Mouse (Mus musculus): ENCODE measurements around the gene Cenpt.

Gene Cenpt

GRCm38 (mm10) chr8:105853178-105853577, at the start of gene Cenpt:
Gene Cenpt, minus strand, starts transcription at chr8:105853278.
- DNase-seq (ENCODE audit: low read depth, low spot score): no peak

DNA sequence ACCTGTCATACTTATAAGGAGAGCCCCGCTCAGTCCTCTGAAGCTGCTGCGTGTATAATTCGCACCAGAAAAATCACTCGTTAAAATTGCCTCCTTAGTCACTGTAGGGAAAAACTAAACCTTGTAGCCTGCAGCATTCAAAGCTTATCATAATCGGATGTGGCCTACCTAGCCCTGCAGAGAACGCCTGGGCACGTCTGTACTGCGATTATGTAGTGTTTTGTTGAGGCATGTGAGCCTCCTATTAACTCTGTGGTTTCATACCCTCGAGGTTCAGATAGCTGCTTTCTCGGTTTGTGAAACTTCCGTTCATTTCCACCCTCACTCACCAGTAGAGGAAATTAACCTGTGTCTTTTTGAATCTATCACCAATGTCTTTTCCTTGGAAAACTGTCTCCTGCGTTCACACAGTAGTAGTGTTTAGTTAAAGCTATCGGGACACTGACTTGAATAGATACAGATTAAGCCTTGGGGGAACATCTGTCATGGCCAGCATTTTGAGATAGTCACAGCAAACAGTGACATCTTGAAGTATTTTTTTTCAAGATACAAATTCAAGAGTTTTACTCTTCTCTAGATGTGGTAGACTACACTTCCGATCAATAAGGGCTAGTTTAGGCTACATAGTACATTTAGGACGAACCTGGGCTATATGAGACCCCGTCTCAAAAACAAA, 48.0 kb upstream of the Cenpt start:
- no peak for DNase-seq (ENCODE audit: low read depth, low spot score)

DNA sequence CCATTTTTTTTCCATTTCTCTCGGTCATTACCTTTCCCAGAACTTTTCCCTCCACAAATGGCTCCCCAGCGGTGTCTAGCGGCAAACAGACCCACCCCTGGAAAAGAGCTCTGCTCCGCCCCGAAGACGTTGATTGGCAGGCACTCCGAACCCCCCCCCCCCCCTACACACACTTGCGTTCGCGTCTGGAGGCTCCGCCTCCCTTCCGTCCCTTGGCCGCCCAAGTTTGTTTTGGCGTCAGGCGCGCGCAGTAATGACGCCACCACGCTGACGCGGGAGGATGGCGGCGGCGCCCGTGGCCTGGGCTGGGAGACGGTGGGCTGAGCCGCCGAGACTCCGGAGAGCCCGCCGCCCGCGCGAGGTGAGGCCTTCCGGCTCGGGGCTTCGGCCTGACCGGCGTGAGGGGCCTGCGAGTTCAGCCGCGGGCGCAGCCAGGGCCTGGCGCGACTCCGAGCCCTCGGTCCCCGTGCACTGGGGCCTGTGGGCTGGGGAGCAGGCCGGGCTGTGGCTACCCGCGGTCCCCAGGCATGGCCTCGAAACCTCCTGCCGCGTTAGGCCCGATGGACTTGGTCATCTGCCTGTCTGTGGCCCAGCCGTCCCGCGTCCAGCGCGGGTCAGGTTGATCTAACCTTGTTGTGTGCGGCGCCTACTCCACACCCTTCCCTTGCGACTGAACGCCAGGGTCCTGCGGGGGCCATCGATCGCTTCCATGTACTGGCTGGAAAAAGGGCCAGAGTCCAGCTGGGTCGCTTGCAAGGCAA, 47.3 kb upstream of the Cenpt start, which contains the start of gene Pskh1:
Pskh1 (plus strand) TSS at position 262 of the 761 bp plus-strand sequence.
- DNase-seq (ENCODE audit: low read depth, low spot score): peak; percentile 96

GRCm38 (mm10) chr8:105897801-105898480, 44.9 kb upstream of the Cenpt start:
- DNase-seq (ENCODE audit: low read depth, low spot score): no peak

- peak; percentile 70 for DNase-seq (ENCODE audit: low read depth, low spot score)
Measured at GRCm38 (mm10) chr8:105893339-105893738, 40.3 kb upstream of the Cenpt start, which contains the start of gene Nrn1l. Gene Nrn1l, plus strand, starts transcription at chr8:105893567.

GRCm38 (mm10) chr8:105892432-105892831, 39.4 kb upstream of the Cenpt start:
- no peak for DNase-seq (ENCODE audit: low read depth, low spot score)

GRCm38 (mm10) chr8:105890870-105891269, 37.8 kb upstream of the Cenpt start:
- no peak for DNase-seq (ENCODE audit: low read depth, low spot score)

GRCm38 (mm10) chr8:105889756-105890465, 36.8 kb upstream of the Cenpt start:
- no peak for DNase-seq (ENCODE audit: low read depth, low spot score)

DNA sequence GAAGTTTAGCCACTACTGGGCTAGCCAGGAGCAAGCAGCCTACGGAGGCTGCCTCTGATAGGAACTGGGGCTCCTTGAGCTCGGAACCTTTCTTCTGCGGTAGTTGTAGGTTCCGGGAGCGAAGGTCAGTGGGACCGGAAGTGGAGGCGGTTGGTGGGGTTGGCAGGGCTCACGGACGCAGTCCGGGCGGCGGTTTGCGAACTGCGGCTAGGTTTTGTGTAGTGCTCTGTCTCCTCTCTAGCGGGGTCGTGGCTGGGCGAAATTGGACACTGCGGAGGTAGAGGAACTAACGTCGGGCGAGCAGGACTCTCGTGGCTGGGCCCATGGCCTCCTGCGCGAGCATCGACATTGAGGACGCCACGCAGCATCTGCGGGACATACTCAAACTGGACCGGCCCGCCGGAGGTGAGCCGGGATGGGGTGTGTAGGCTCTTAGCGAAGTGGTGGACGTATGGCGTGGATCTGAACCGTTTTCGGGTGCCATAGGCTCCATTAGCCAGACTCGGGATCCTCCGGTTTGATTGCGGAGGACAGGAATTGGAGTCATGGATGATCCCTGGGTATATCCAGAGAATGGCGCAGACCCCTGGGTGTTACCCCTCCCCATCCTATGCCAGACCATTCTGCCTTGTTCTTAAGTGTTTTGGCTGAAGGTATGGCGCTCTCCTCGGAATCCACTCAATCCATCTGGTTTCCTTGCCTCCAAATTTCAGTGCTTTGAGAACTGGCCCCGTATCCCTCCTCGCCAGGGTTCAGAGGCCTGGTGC, 27.9 kb upstream of the Cenpt start, which contains the start of gene Edc4:
Edc4 (plus strand) TSS at position 128 of the 767 bp plus-strand sequence.
- peak; percentile 90 for DNase-seq (ENCODE audit: low read depth, low spot score)

GRCm38 (mm10) chr8:105874301-105874700, 21.2 kb upstream of the Cenpt start:
- no peak for DNase-seq (ENCODE audit: low read depth, low spot score)

GRCm38 (mm10) chr8:105866364-105867029, 13.4 kb upstream of the Cenpt start:
- no peak for DNase-seq (ENCODE audit: low read depth, low spot score)

DNA sequence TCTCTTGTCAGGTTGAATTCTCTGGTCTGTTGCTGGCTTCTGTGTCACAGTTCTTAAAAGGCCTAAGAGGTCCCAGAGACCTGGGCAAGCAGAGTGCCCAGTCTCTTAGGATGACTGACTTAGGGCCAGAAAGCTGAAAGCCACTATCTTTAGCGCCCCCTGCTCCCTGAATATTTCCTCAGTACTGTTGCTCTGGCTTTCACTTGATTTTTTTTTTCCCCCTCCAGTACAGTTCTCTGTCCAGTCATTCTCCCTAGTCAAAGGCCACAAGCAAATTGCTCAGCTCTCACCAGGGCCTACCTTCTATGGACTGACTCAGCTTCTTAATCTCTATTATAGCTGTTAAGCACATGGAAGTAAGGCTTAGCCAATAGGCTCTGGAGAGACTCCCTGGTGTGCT, 8.9 kb upstream of the Cenpt start:
- no peak for DNase-seq (ENCODE audit: low read depth, low spot score)

DNA sequence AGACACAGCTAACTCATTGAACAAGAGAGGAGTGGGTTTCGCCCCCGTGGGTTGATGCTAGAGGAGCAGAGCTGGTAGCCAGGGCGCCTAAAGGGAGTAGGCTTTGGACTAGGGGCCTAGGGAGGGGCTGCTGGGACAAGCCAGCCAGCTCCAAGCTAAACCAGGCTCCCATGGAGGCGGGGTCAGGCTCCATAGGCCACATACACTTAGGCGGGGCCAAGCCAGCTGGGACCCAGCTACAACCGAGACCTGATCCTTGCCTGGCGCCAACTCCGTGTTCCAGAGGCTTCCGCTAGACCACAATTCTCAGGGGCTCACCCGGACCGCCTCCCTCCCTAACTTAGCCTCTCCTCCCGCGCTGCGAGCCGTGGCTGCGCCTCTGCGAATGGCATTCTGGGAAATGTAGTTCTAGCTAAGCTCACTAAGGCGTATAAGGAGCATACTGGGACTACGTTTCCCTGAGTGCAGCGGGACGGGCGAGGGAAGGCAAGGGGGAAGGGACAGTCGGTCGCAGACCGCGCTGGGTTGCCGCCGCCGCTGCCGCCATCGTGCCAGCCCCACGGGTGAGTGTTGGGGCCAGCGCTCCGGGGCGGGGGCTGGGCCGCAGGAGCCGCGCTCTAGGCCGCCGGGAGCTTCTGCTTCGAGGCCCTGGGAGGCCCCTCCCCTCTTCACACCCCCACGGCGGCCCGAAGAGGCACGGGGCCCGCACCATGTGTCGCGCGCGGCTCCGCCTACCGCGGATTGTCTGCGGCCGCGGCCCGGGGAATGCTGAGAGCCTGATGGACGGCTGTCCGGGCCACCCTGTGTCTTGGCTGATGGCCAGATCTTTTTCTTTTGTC, 7.3 kb upstream of the Cenpt start, which contains the start of gene Nutf2:
Nutf2 (plus strand) TSS at position 438 of the 839 bp plus-strand sequence.
- DNase-seq (ENCODE audit: low read depth, low spot score): peak; percentile 98

GRCm38 (mm10) chr8:105859314-105859713, 6.2 kb upstream of the Cenpt start:
- no peak for DNase-seq (ENCODE audit: low read depth, low spot score)

GRCm38 (mm10) chr8:105858495-105858894, 5.4 kb upstream of the Cenpt start:
- no peak for DNase-seq (ENCODE audit: low read depth, low spot score)

GRCm38 (mm10) chr8:105856168-105856835, 3.2 kb upstream of the Cenpt start:
- DNase-seq (ENCODE audit: low read depth, low spot score): no peak

GRCm38 (mm10) chr8:105855248-105856167, 2.4 kb upstream of the Cenpt start:
- peak; percentile 32 for DNase-seq (ENCODE audit: low read depth, low spot score)

All from forelimb bud, embryonic 11.5 days (tissue).